Mouse (Mus musculus) embryonic fibroblast, embryonic 13.5 days (primary cell): ENCODE data around the gene Brpf3.

ENCODE experiments used
- CTCF ChIP-seq: IDR thresholded peaks from 2 replicates; pipeline ENCODE4 v1.5.1; 2011; ENCODE audit warnings: mild to moderate bottlenecking, control low read depth, low read length, moderate library complexity, borderline replicate concordance; ENCODE audit not compliant: insufficient read depth
- POLR2A ChIP-seq: IDR thresholded peaks from 2 replicates; pipeline ENCODE4 v1.6.1; 2011; ENCODE audit warnings: low read depth, mild to moderate bottlenecking, control low read depth, low read length, moderate library complexity

DNA sequence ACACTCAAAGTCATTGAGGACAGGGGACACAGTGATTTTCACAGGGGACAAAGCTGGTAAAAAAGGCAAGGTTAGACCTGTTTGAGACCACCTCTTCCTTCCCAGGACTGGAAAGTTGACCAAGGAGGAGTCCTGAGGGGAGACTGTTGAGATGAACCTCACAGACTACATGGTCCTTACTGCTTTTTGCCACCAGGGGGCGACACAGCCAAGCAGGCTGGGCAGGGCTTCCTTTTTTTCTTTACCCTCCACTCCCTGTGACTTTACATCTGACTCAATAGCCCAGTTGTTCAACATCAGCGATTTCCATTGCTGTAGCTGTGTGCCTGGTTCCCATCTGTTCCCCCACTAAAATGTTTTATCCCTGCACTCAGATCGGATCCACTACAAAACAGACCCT lies 39.0 kb upstream of the Brpf3 start:
- TF ChIP-seq POLR2A (no peak), CTCF (peak; percentile 85)
